Mouse (Mus musculus): ENCODE results near the gene Gm34653. TPM values are rescaled to one million over a fixed set of nuclear protein-coding genes. Genes with fewer than 3 reads are reported as not detected.
"Not testable (repeated sequence)": the region's sequence is repeated elsewhere in the genome, so short reads cannot be mapped to it uniquely, and the experiment has no call there.

The Gm34653 gene
- polyA plus RNA-seq, 1 experiment, result not detected

- peaks cover 7% of the 10 kb centered on the region; the same call in 1 of the 2 replicates for H3K4me1 ChIP-seq (ENCODE audit: control insufficient read depth, insufficient read depth, low read length)
- peak overlapping the region; percentile 66 for H3K4me3 ChIP-seq (ENCODE audit: insufficient read depth, low read length)
- peak overlapping the region; percentile 67 for H3K27ac ChIP-seq (ENCODE audit: insufficient read depth, low read length)
- TF ChIP-seq CTCF (IDR thresholded peaks at IDR 0.05; ENCODE audit: borderline replicate concordance, insufficient read depth, low read length) (no peak), POLR2A (IDR thresholded peaks at IDR 0.05; ENCODE audit: low read depth, low read length) (peak; percentile 90)
These were observed 31.0 kb upstream of the Gm34653 start for GRCm38 (mm10) chr2:34801516-34802482.

GRCm38 (mm10) chr2:34802565-34803245 lies 30.1 kb upstream of the Gm34653 start:
- not testable (repeated sequence) for H3K4me1 ChIP-seq (ENCODE audit: control insufficient read depth, insufficient read depth, low read length)
- Histone ChIP-seq H3K4me3 (ENCODE audit: insufficient read depth, low read length) (peak overlapping the region; percentile 66), H3K27ac (ENCODE audit: insufficient read depth, low read length) (peak overlapping the region; percentile 55)

- peak overlapping the region; percentile 27 for H3K4me3 ChIP-seq (ENCODE audit: insufficient read depth, low read length)
- TF ChIP-seq CTCF (IDR thresholded peaks at IDR 0.05; ENCODE audit: borderline replicate concordance, insufficient read depth, low read length) (no peak), POLR2A (IDR thresholded peaks at IDR 0.05; ENCODE audit: low read depth, low read length) (no peak)
- no peak overlapping the region for H3K27ac ChIP-seq (ENCODE audit: insufficient read depth, low read length)
- peaks cover 10% of the 10 kb centered on the region; the same call in 1 of the 2 replicates for H3K4me1 ChIP-seq (ENCODE audit: control insufficient read depth, insufficient read depth, low read length)
These were observed 29.1 kb upstream of the Gm34653 start for GRCm38 (mm10) chr2:34803746-34804145.

GRCm38 (mm10) chr2:34804172-34804571 lies 28.6 kb upstream of the Gm34653 start:
- Histone ChIP-seq H3K4me3 (ENCODE audit: insufficient read depth, low read length) (no peak overlapping the region), H3K4me1 (ENCODE audit: control insufficient read depth, insufficient read depth, low read length) (peaks cover 10% of the 10 kb centered on the region; the same call in 1 of the 2 replicates), H3K27ac (ENCODE audit: insufficient read depth, low read length) (no peak overlapping the region)
- TF ChIP-seq CTCF (IDR thresholded peaks at IDR 0.05; ENCODE audit: borderline replicate concordance, insufficient read depth, low read length) (no peak), POLR2A (IDR thresholded peaks at IDR 0.05; ENCODE audit: low read depth, low read length) (no peak)

GRCm38 (mm10) chr2:34804815-34805214 lies 28.0 kb upstream of the Gm34653 start:
- H3K4me1 ChIP-seq (ENCODE audit: control insufficient read depth, insufficient read depth, low read length), result peaks cover 10% of the 10 kb centered on the region; the same call in 1 of the 2 replicates
- no peak for TF ChIP-seq POLR2A (IDR thresholded peaks at IDR 0.05; ENCODE audit: low read depth, low read length)
- no peak for TF ChIP-seq CTCF (IDR thresholded peaks at IDR 0.05; ENCODE audit: borderline replicate concordance, insufficient read depth, low read length)
- no peak overlapping the region for H3K4me3 ChIP-seq (ENCODE audit: insufficient read depth, low read length)
- no peak overlapping the region for H3K27ac ChIP-seq (ENCODE audit: insufficient read depth, low read length)

- TF ChIP-seq CTCF (IDR thresholded peaks at IDR 0.05; ENCODE audit: borderline replicate concordance, insufficient read depth, low read length) (no peak), POLR2A (IDR thresholded peaks at IDR 0.05; ENCODE audit: low read depth, low read length) (no peak)
- Histone ChIP-seq H3K27ac (ENCODE audit: insufficient read depth, low read length) (no peak overlapping the region), H3K4me1 (ENCODE audit: control insufficient read depth, insufficient read depth, low read length) (peaks cover 10% of the 10 kb centered on the region; the same call in 1 of the 2 replicates), H3K4me3 (ENCODE audit: insufficient read depth, low read length) (no peak overlapping the region)
These were observed 27.4 kb upstream of the Gm34653 start for GRCm38 (mm10) chr2:34805364-34805950.

GRCm38 (mm10) chr2:34808057-34808456 lies 24.8 kb upstream of the Gm34653 start:
- TF ChIP-seq POLR2A (IDR thresholded peaks at IDR 0.05; ENCODE audit: low read depth, low read length) (no peak), CTCF (IDR thresholded peaks at IDR 0.05; ENCODE audit: borderline replicate concordance, insufficient read depth, low read length) (no peak)
- Histone ChIP-seq H3K4me3 (ENCODE audit: insufficient read depth, low read length) (no peak overlapping the region), H3K4me1 (ENCODE audit: control insufficient read depth, insufficient read depth, low read length) (peaks cover 10% of the 10 kb centered on the region; the same call in 1 of the 2 replicates), H3K27ac (ENCODE audit: insufficient read depth, low read length) (no peak overlapping the region)

- Histone ChIP-seq H3K27ac (ENCODE audit: insufficient read depth, low read length) (no peak overlapping the region), H3K4me3 (ENCODE audit: insufficient read depth, low read length) (no peak overlapping the region), H3K4me1 (ENCODE audit: control insufficient read depth, insufficient read depth, low read length) (peaks cover 8% of the 10 kb centered on the region; the same call in 1 of the 2 replicates)
- no peak for TF ChIP-seq POLR2A (IDR thresholded peaks at IDR 0.05; ENCODE audit: low read depth, low read length)
- TF ChIP-seq CTCF (IDR thresholded peaks at IDR 0.05; ENCODE audit: borderline replicate concordance, insufficient read depth, low read length), result no peak
These were observed 23.2 kb upstream of the Gm34653 start for GRCm38 (mm10) chr2:34809568-34809967.

GRCm38 (mm10) chr2:34810775-34811174 lies 22.0 kb upstream of the Gm34653 start:
- no peak for TF ChIP-seq POLR2A (IDR thresholded peaks at IDR 0.05; ENCODE audit: low read depth, low read length)
- TF ChIP-seq CTCF (IDR thresholded peaks at IDR 0.05; ENCODE audit: borderline replicate concordance, insufficient read depth, low read length), result no peak
- Histone ChIP-seq H3K27ac (ENCODE audit: insufficient read depth, low read length) (no peak overlapping the region), H3K4me1 (ENCODE audit: control insufficient read depth, insufficient read depth, low read length) (0 out of 2 replicates have a peak, but pooled peaks cover 3% of the 10 kb centered on the region), H3K4me3 (ENCODE audit: insufficient read depth, low read length) (no peak overlapping the region)
